Mouse (Mus musculus) neural tube, embryonic 11.5 days (tissue): ENCODE measurements around the gene H2-M2. TPM values are rescaled to one million over a fixed set of nuclear protein-coding genes. Genes with fewer than 3 reads are reported as not detected.
"Not testable (repeated sequence)": the region's sequence is repeated elsewhere in the genome, so short reads cannot be mapped to it uniquely, and the experiment has no call there.

Experiments
- ATAC-seq: fragments of 200-750 bp; cut with Nextera tagmentation; 2 replicates; pipeline ENCODE4 v1.8.0; 2017; ENCODE audit warnings: moderate number of reproducible peaks, mild to moderate bottlenecking, moderate TSS enrichment, moderate library complexity; ENCODE audit not compliant: insufficient read depth, low FRiP score, low TSS enrichment
- DNase-seq: peaks from one replicate; pipeline ENCODE4 v3.0.0-alpha.2; 2015; ENCODE audit warnings: low spot score
- H3K27ac ChIP-seq: fragments of 300-500 bp; sonication (generic); 2 replicates; pipeline ENCODE4 v1.5.1; 2014; ENCODE audit warnings: low read depth, mild to moderate bottlenecking, low read length
- H3K27me3 ChIP-seq: fragments of 300-500 bp; sonication (generic); 2 replicates; pipeline ENCODE4 v1.6.1; 2014; ENCODE audit warnings: mild to moderate bottlenecking, low read length, mixed read lengths; ENCODE audit not compliant: control insufficient read depth, insufficient read depth
- H3K36me3 ChIP-seq: fragments of 300-500 bp; sonication (generic); 2 replicates; pipeline ENCODE4 v1.6.1; 2014; ENCODE audit warnings: mild to moderate bottlenecking, low read length, moderate library complexity, mixed read lengths; ENCODE audit not compliant: control insufficient read depth, insufficient read depth
- H3K4me1 ChIP-seq: fragments of 300-500 bp; sonication (generic); 2 replicates; pipeline ENCODE4 v1.6.1; 2014; ENCODE audit warnings: low read length, mixed read lengths; ENCODE audit not compliant: control insufficient read depth, insufficient read depth
- H3K4me2 ChIP-seq: fragments of 300-500 bp; sonication (generic); 2 replicates; pipeline ENCODE4 v1.6.1; 2014; ENCODE audit warnings: low read depth, mild to moderate bottlenecking, moderate library complexity
- H3K4me3 ChIP-seq: fragments of 300-500 bp; sonication (generic); 2 replicates; pipeline ENCODE4 v1.5.1; 2014; ENCODE audit warnings: low read depth, low read length
- H3K9ac ChIP-seq: fragments of 300-500 bp; sonication (generic); 2 replicates; pipeline ENCODE4 v1.6.1; 2014; ENCODE audit warnings: mild to moderate bottlenecking, low read length
- H3K9me3 ChIP-seq: fragments of 300-500 bp; sonication (generic); 2 replicates; pipeline ENCODE4 v1.6.1; 2016; ENCODE audit warnings: low read length; ENCODE audit not compliant: control insufficient read depth
- WGBS: fragments of 180-500 bp; shearing (Covaris S2); extraction: QIAGEN DNeasy Blood & Tissue Kit; methylation state at CpG from one replicate; pipeline ENCODE4 v1.1.7; 2014; 5-methylcytosine and 5-hydroxymethylcytosine counted together
- polyA plus RNA-seq: library from polyadenylated mRNA; unstranded; fragments of >200 nt; fragmentation: Nextera tagmentation; extraction: Ambion mirVana; gene quantifications from 2 replicates; pipeline ENCODE4 v1.2.1, GENCODE M21; 2014

H2-M2 gene
- not detected in 2 replicates for polyA plus RNA-seq

DNA sequence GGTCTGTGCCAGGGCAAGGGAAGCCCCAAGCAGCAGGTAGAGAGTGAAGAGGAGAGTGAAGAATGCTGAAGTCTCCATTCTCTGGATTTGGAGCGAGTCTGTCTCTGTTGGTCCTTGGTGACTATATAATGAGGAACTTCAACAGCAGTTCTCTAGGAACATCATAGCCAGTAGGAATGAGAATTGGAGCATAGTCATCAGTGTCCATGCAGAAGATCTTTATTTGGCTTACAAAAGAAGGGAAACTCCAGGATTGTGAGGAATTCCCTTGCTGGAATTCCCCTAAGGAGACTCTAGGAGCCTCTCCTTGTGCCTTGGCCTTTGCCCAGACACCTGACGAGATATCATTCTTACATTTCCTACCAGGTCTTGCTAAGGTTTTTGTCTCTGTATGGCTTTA, at the start of gene H2-M2:
Gene H2-M2 (minus strand): TSS at position 101 of the 400 bp plus-strand sequence.
- ATAC-seq (no peak), DNase-seq (no peak)
- Histone ChIP-seq H3K9ac (no peak within 1 kb of the TSS), H3K27me3 (no peaks in the 10 kb centered on the region), H3K4me2 (no peak within 1 kb of the TSS), H3K27ac (no peak within 1 kb of the TSS), H3K4me3 (no peak within 1 kb of the TSS), H3K36me3 (no peaks in the 10 kb centered on the region), H3K4me1 (no peaks in the 10 kb centered on the region), H3K9me3 (no peaks in the 10 kb centered on the region)
- WGBS = 84% methylated on average over 2 of the region's 2 CpGs

DNA sequence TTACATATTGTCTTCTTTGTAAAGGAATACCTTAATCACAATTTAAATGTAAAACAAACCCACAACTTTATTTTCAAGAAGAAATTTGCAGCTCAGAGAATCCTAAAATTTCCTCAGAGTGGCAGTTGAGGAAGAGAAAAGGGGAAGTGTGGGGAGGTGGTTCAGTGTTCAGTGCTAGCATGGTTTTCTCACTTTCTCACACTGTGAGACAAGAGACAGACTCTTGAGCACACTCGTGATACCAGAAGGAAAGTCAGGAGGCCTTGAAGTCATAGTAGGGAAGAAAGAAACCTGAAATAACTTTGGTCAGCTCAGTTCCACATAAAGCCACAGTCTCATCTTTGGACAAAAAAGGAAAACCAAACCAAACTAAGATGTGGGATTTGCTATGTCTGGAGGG, 42.1 kb upstream of the H2-M2 start:
- ATAC-seq, H3K9me3 ChIP-seq, DNase-seq, H3K4me2 ChIP-seq, H3K36me3 ChIP-seq, H3K4me1 ChIP-seq, H3K4me3 ChIP-seq, H3K27ac ChIP-seq, H3K27me3 ChIP-seq, H3K9ac ChIP-seq: not testable (repeated sequence)
- WGBS = 91% methylated on average over 1 of the region's 1 CpGs

GRCm38 (mm10) chr17:37524612-37525011, 41.3 kb upstream of the H2-M2 start:
- H3K27me3 ChIP-seq, ATAC-seq, H3K4me2 ChIP-seq, H3K4me1 ChIP-seq, H3K4me3 ChIP-seq, H3K9ac ChIP-seq, H3K36me3 ChIP-seq, H3K27ac ChIP-seq, DNase-seq, H3K9me3 ChIP-seq: not testable (repeated sequence)

DNA sequence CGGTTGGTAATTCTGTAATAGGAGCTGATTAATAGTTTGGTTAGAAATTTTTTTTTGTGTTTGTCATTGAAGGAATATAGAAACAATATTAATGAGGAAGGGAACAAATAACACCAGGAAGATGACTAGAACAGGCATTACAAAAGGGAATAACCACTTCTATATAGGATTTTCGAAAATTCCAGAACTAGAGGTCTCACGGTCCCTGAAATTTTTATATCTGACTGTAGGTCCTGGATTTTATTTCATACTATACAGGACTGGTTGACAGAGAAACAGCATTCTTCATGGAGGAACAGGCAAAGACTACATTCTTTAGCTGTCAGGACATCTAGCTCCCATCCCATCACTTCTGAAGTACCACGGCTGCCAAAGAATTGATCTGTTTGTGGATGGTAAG, 24.4 kb upstream of the H2-M2 start, which contains the start of gene Olfr111:
Gene Olfr111 (plus strand): TSS at position 301 of the 400 bp plus-strand sequence.
- Histone ChIP-seq H3K4me3 (no peak within 1 kb of the TSS), H3K27me3 (no peaks in the 10 kb centered on the region), H3K36me3 (no peaks in the 10 kb centered on the region), H3K4me2 (no peak within 1 kb of the TSS), H3K9me3 (no peaks in the 10 kb centered on the region), H3K27ac (no peak within 1 kb of the TSS), H3K9ac (no peak within 1 kb of the TSS), H3K4me1 (no peaks in the 10 kb centered on the region)
- DNase-seq (no peak), ATAC-seq (no peak)
- WGBS = 84% methylated on average over 4 of the region's 4 CpGs

DNA sequence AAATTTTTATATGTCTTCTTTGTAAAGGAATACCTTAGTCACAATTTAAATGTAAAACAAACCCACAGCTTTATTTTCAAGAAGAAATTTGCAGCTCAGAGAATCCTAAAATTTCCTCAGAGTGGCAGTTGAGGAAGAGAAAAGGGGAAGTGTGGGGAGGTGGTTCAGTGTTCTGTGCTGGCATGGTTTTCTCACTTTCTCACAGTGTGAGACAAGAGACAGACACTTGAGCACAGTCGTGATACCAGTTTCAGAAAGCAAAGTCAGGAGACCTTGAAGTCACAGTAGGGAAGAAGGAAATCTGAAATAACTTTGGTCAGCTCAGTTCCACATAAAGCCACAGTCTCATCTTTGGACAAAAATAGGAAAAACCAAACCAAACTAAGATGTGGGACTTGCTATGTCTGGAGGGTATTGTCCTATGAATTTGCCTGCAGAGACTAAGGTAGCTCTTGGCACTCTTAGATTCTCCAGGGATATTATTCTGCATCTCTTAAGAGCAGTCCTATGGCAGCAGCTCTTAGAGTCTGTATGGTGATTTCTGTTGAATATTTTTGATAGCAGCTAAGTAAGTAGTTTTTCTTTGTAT, 8.7 kb upstream of the H2-M2 start, which contains the start of gene Olfr110:
Gene Olfr110 (plus strand): TSS at position 539 of the 589 bp plus-strand sequence.
- Histone ChIP-seq H3K4me3 (no peak within 1 kb of the TSS), H3K9ac (no peak within 1 kb of the TSS), H3K9me3 (no peaks in the 10 kb centered on the region), H3K4me2 (no peak within 1 kb of the TSS), H3K27me3 (no peaks in the 10 kb centered on the region), H3K36me3 (no peaks in the 10 kb centered on the region), H3K4me1 (no peaks in the 10 kb centered on the region), H3K27ac (no peak within 1 kb of the TSS)
- no peak for DNase-seq
- no peak for ATAC-seq
- 71% methylated on average over 1 of the region's 1 CpGs for WGBS

DNA sequence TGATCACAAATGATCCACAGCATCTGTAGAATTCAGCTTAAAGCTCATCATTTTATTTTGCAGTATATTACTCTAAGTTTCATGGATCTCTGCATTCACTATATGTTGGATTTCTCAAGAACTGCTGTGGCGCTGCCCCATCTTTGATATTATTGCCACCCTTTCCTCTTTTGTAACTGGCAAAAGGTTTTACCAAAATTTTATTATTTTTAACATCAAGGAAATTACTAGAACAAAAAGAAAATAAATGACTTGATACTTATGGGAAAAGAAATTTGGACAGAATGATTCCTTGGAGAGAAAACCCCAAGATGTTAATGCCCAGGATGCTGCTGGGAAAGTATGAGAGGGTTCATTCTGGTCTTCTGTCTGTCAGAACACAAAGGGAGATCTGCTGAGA, 24.7 kb downstream of the H2-M2 start, which contains the start of gene Olfr109:
Gene Olfr109 (plus strand): TSS at position 301 of the 400 bp plus-strand sequence.
- H3K36me3 ChIP-seq = no peaks in the 10 kb centered on the region
- ATAC-seq (no peak), DNase-seq (no peak)
- H3K4me2 ChIP-seq = no peak within 1 kb of the TSS
- no peak within 1 kb of the TSS for H3K4me3 ChIP-seq
- no peak within 1 kb of the TSS for H3K27ac ChIP-seq
- no peak within 1 kb of the TSS for H3K9ac ChIP-seq
- no peaks in the 10 kb centered on the region for H3K9me3 ChIP-seq
- 94% methylated on average over 1 of the region's 1 CpGs for WGBS
- H3K27me3 ChIP-seq = no peaks in the 10 kb centered on the region
- no peaks in the 10 kb centered on the region for H3K4me1 ChIP-seq

GRCm38 (mm10) chr17:37445180-37445579, 38.2 kb downstream of the H2-M2 start, which contains the start of gene Olfr108:
Olfr108 (plus strand) TSS chr17:37445480.
- whole genome bisulfite sequencing = 90% methylated on average over 1 of the region's 1 CpGs
- H3K9ac ChIP-seq = no peak within 1 kb of the TSS
- no peak within 1 kb of the TSS for H3K4me2 ChIP-seq
- ATAC-seq = no peak
- H3K4me1 ChIP-seq = no peaks in the 10 kb centered on the region
- H3K36me3 ChIP-seq = no peaks in the 10 kb centered on the region
- no peak for DNase-seq
- no peak within 1 kb of the TSS for H3K27ac ChIP-seq
- no peaks in the 10 kb centered on the region for H3K9me3 ChIP-seq
- H3K4me3 ChIP-seq = no peak within 1 kb of the TSS
- no peaks in the 10 kb centered on the region for H3K27me3 ChIP-seq

Other genes starting within 250 kb of the H2-M2 start
- gene Olfr97, start 246.2 kb downstream of the H2-M2 start, polyA plus RNA-seq = not detected in 2 replicates
- gene Olfr98, start 219.8 kb downstream of the H2-M2 start, polyA plus RNA-seq = not detected in 2 replicates
- gene H2-M3, start 213.3 kb downstream of the H2-M2 start, polyA plus RNA-seq = 0.66 and 0.89 TPM in 2 replicates
- not detected in 2 replicates for gene Olfr99, start 200.1 kb downstream of the H2-M2 start, polyA plus RNA-seq
- not detected in 2 replicates for gene Olfr101, start 179.2 kb downstream of the H2-M2 start, polyA plus RNA-seq
- gene Olfr102, start 166.5 kb downstream of the H2-M2 start, polyA plus RNA-seq = not detected in 2 replicates
- not detected in 2 replicates for gene Olfr103, start 143.9 kb downstream of the H2-M2 start, polyA plus RNA-seq
- gene Olfr104-ps, start 124.0 kb downstream of the H2-M2 start, polyA plus RNA-seq = not detected in 2 replicates
- not detected in 2 replicates for gene Olfr105-ps, start 104.5 kb downstream of the H2-M2 start, polyA plus RNA-seq
- not detected in 2 replicates for gene Olfr106-ps, start 93.2 kb downstream of the H2-M2 start, polyA plus RNA-seq
- gene Olfr107, start 84.3 kb downstream of the H2-M2 start, polyA plus RNA-seq = not detected in 2 replicates
- gene Olfr108, start 38.1 kb downstream of the H2-M2 start, polyA plus RNA-seq = not detected in 2 replicates
- gene Olfr109, start 24.6 kb downstream of the H2-M2 start, polyA plus RNA-seq = not detected in 2 replicates
- gene Olfr110, start 8.9 kb upstream of the H2-M2 start, polyA plus RNA-seq = not detected in 2 replicates
- not detected in 2 replicates for gene Olfr111, start 24.5 kb upstream of the H2-M2 start, polyA plus RNA-seq
- not detected in 2 replicates for gene Olfr112, start 85.9 kb upstream of the H2-M2 start, polyA plus RNA-seq
- gene Olfr113, start 94.1 kb upstream of the H2-M2 start, polyA plus RNA-seq = not detected in 2 replicates
- not detected in 2 replicates for gene Olfr114, start 109.2 kb upstream of the H2-M2 start, polyA plus RNA-seq
- not detected in 2 replicates for gene Olfr115, start 143.6 kb upstream of the H2-M2 start, polyA plus RNA-seq
- gene Olfr116, start 143.6 kb upstream of the H2-M2 start, polyA plus RNA-seq = not detected in 2 replicates
- not detected in 2 replicates for gene Olfr117, start 180.2 kb upstream of the H2-M2 start, polyA plus RNA-seq
- not detected in 2 replicates for gene Olfr118, start 183.4 kb upstream of the H2-M2 start, polyA plus RNA-seq
- not detected in 2 replicates for gene Olfr119, start 213.0 kb upstream of the H2-M2 start, polyA plus RNA-seq
- not detected in 2 replicates for gene Olfr120, start 238.3 kb upstream of the H2-M2 start, polyA plus RNA-seq